Mouse (Mus musculus) hindbrain, embryonic 16.5 days (tissue): Measurements from ENCODE around the gene Rnf25. TPM values are rescaled to one million over a fixed set of nuclear protein-coding genes. Genes with fewer than 3 reads are reported as not detected.

ENCODE experiments used
- microRNA-seq: library from miRNA; unstranded; fragments of <30 nt; microRNA quantifications from one replicate; pipeline ENCODE4, GENCODE M21; 2017
- polyA plus RNA-seq: library from polyadenylated mRNA; unstranded; fragments of >200 nt; fragmentation: Nextera tagmentation; extraction: Ambion mirVana; gene quantifications from 2 replicates; pipeline ENCODE4 v1.2.1, GENCODE M21; 2015

The Rnf25 gene
- polyA plus RNA-seq, 1 experiment from 2014 or later: 48.5 TPM

Small RNA genes lying within 50 kb of the gene (microRNA-seq; reads per million reads assigned to microRNA genes)
- gene Gm25035: not detected

Other genes starting within 250 kb of the Rnf25 start
- 2.2 and 2.8 TPM in 2 replicates for gene Catip, start 239.3 kb downstream of the Rnf25 start, polyA plus RNA-seq
- gene Slc11a1, start 226.2 kb downstream of the Rnf25 start, polyA plus RNA-seq: 2.6 and 3.3 TPM in 2 replicates
- gene Ctdsp1, start 209.9 kb downstream of the Rnf25 start, polyA plus RNA-seq: 19.0 and 20.0 TPM in 2 replicates
- gene Vil1, start 192.0 kb downstream of the Rnf25 start, polyA plus RNA-seq: 0.19 and 0.22 TPM in 2 replicates
- gene Cnot9, start 95.3 kb downstream of the Rnf25 start, polyA plus RNA-seq: 39.7 and 47.0 TPM in 2 replicates
- 6.8 and 9.3 TPM in 2 replicates for gene Plcd4, start 58.5 kb downstream of the Rnf25 start, polyA plus RNA-seq
- 20.7 and 24.4 TPM in 2 replicates for gene Usp37, start 57.1 kb downstream of the Rnf25 start, polyA plus RNA-seq
- gene Zfp142, start 13.2 kb downstream of the Rnf25 start, polyA plus RNA-seq: 6.8 and 8.5 TPM in 2 replicates
- gene Bcs1l, start 13.1 kb downstream of the Rnf25 start, polyA plus RNA-seq: 23.0 and 23.7 TPM in 2 replicates
- 17.6 and 17.7 TPM in 2 replicates for gene Stk36, start within 50 bp of the Rnf25 start, polyA plus RNA-seq
- gene Ttll4, start 60.3 kb upstream of the Rnf25 start, polyA plus RNA-seq: 5.3 and 8.8 TPM in 2 replicates
- 2.4 and 3.5 TPM in 2 replicates for gene Cyp27a1, start 112.2 kb upstream of the Rnf25 start, polyA plus RNA-seq
- gene Prkag3, start 147.8 kb upstream of the Rnf25 start, polyA plus RNA-seq: 0.13 and 0.36 TPM in 2 replicates
- 4.9 and 6.1 TPM in 2 replicates for gene Wnt6, start 170.5 kb upstream of the Rnf25 start, polyA plus RNA-seq
- gene Wnt10a, start 190.1 kb upstream of the Rnf25 start, polyA plus RNA-seq: 0.40 TPM in 2 replicates